Mouse (Mus musculus) forelimb bud, embryonic 11.5 days (tissue): ENCODE data around the gene Sct.

Source experiments
- DNase-seq: peaks from one replicate; pipeline ENCODE4 v3.0.0-alpha.2; 2012; ENCODE audit warnings: low read depth, low spot score

Sct gene

GRCm38 (mm10) chr7:141230570-141230969, 48.4 kb downstream of the Sct start:
- DNase-seq: no peak

GRCm38 (mm10) chr7:141229702-141230101, 49.2 kb downstream of the Sct start:
- no peak for DNase-seq
